Mouse (Mus musculus) brain, embryonic 14.5 days (tissue): ENCODE results near the gene Map2k2.

Experiments used
- CTCF ChIP-seq: fragments of 200-500 bp; IDR thresholded peaks from 2 replicates; pipeline ENCODE4 v1.5.1; 2012; ENCODE audit warnings: inconsistent platforms, mild to moderate bottlenecking, moderate library complexity, borderline replicate concordance; ENCODE audit not compliant: insufficient read depth, insufficient read length; ENCODE audit errors: extremely low read depth
- POLR2A ChIP-seq: fragments of 200-500 bp; IDR thresholded peaks from 2 replicates; pipeline ENCODE4 v1.6.1; 2012; ENCODE audit warnings: mild to moderate bottlenecking, inconsistent platforms, borderline replicate concordance; ENCODE audit not compliant: poor library complexity, insufficient read depth, insufficient read length, severe bottlenecking; ENCODE audit errors: extremely low read depth

DNA sequence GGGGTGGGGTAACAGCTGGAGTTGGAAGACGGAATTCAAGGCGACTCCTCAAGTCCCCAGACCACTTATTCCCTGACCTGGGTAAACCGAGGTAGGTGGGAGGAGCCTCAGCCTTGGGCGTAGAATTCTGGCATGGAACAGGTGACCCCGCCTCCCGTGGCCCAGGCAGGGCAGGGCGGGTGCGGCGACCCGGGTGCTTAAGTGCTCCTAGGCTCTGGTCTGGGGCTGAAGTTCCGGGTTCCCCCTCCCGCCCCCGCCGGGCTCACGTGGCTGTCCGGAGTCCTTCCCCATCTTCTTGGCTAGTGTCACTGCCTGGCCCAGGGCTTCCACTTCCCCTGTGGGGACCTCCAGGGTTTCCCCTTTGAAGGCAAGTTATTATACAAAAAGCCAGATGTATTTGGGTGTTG is 28.5 kb downstream of the Map2k2 start:
- no peak for TF ChIP-seq CTCF
- no peak for TF ChIP-seq POLR2A
